Mouse (Mus musculus) heart, adult 18-20 months (tissue): ENCODE measurements around the gene Pacsin1. TPM values are rescaled to one million over a fixed set of nuclear protein-coding genes. Genes with fewer than 3 reads are reported as not detected.
A peak's percentile ranks its signal among the peaks of the same experiment; 100 is the strongest.
"Not testable (repeated sequence)": the region's sequence is repeated elsewhere in the genome, so short reads cannot be mapped to it uniquely, and the experiment has no call there.

Experiments
- DNase-seq, 2 experiments: peaks; one replicate each; pipeline ENCODE4 v3.0.0; 2021 to 2022; ENCODE audit warnings: mixed read lengths in 1 of 2
- total RNA-seq, 2 experiments: library from RNA; stranded (reverse); gene quantifications; 2 replicates each; pipeline ENCODE4 v1.2.3; 2021

Pacsin1 gene
- total RNA-seq, 2 experiments from 2014 or later = 0.25 to 0.67 TPM

DNA sequence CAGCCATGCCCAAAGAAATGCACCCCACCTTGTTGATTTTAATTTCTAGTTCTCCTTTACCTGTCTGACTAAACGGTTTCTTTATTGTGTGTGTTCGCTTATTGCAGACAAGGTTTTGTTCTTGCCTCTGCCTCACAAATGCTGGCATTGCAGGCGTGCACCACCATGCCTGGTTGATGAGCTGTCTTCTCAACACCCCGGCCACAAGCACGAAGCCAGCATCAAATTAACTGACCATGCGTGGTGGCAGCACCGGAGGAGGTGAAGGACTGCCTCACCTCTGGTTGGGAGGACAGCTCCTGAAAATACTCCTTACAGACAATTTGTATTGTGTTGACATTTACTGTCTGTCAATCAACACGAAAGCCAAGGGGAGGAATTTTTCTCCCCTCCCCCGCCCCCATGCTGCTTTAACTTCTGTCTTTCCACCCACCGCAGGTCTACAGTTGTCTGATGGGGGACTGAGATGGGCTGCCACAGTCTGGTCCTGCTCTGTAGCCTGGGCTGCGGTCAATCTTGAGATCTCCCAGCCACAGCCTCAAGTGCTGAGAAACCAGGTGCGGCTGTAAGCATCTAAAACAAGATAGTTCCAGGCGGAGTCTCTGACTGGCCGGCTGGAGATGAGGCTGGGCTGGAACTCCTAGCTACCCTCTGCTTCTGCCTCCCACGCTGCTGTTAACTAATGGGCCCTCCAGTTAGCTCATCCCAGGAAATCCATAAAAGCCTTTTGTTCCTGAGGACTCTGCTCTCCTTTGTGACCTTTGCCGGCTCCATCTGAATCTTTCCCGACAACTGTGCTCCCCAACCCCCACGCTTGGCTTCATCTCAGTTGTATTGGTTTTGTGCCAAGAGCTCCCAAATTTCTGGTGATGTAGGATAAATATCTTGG is 18.9 kb upstream of the Pacsin1 start, which contains the start of gene Rps10:
Rps10 (minus strand) TSS at position 538 of the 889 bp plus-strand sequence.
- DNase-seq = no peak

DNA sequence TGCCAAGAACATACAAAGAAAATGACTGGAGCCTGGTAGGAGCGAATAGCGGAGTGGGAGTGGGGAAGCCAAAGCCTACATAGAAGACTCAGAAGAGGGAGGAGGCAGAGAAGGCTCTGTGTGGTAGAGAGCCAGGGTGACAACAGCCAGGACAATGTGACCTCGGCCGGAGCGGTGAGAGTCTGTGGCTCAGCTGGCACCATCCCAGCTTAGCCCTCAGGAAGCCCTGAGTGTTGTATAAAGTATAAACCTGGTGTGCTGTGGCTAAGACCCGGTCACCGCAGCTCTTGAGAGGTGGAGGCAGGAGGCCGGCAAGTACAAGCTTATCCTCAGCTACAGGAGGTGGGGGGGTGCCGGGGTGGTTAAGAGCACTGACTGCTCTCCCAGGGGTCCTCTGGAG is 18.0 kb upstream of the Pacsin1 start:
- DNase-seq = no peak

DNA sequence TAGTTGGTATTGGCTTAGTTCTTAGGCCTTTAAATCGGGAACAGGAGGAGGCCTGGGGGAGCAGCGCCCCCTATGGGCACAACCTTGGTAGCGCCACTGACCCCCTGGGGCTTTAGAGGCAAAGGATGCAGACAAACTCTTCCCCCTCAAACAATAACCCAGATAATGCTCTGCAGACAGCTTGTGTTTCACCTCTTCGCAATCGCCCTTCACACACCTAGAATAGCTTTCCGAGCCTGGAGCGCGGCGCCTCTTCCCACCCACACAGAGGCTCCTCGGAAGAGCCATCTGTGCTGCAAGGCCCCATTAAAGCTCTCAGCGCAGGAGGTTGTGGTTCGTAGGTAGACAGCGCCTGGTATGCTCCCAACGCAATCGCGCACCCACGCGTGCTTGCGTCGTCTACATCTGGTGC is 16.4 kb upstream of the Pacsin1 start:
- no peak for DNase-seq

DNA sequence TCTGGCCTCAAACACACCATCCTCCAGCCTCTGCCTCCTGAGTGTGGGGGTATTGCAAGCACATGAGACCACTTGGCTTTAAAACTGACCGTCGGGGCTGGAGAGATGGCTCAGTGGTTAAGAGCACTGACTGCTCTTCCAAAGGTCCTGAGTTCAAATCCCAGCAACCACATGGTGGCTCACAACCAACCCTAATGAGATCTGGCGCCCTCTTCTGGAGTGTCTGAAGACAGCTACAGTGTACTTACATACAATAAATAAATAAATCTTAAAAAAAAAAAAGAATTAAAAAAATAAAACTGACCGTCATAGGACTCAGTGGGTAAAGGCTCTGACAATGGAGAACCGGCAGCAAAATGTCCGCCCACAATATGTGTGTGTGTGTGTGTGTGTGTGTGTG is 15.5 kb upstream of the Pacsin1 start:
- not testable (repeated sequence) for DNase-seq

DNA sequence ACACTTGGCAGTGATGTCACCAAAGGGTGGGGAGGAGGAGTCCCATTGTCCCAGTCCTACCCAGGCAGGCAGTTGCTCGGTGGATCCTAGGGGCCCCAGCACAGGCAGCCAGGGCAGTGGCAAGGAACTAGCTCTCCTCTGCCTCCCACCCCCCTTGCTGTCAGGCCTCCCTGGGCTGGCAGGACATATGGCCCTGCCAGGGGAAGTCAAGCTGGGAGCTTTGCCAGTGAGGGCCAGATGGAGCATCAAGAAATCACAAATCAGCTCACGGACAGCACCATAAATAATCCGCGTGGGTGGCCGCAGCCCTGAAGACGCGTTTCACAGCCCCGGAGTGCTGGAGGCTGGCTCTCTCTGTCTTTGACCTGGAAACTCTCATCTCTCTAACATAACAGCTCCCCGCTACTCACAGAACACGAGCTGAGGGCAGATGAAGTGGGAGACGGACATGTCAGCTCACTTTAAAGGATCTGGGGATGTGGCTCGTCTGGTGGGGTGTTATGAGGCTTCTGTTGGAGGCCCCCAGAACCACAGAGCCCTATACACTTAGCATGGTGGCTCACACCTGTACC is 12.7 kb upstream of the Pacsin1 start:
- peak in 1 of 2 experiments; percentile 42 for DNase-seq

DNA sequence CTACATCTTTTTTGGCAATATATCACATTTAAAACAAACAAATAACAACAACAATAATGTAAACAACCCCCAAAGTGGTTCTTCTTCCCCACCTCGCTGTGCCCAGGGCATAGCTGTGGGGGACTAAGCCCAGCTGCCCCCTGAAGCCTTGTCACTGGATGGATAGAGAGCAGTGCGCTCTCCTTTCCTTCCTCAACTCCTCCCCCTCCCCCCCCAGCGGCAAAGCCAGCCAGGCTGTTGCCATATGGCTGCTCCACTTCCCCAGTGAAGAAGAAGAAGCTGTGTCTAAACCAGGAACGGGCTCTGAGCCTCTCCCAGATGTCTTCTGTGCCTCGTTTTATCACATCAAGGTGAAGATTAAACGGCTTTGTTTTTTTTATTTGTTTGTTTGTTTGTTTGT is 12.2 kb upstream of the Pacsin1 start:
- no peak for DNase-seq

DNA sequence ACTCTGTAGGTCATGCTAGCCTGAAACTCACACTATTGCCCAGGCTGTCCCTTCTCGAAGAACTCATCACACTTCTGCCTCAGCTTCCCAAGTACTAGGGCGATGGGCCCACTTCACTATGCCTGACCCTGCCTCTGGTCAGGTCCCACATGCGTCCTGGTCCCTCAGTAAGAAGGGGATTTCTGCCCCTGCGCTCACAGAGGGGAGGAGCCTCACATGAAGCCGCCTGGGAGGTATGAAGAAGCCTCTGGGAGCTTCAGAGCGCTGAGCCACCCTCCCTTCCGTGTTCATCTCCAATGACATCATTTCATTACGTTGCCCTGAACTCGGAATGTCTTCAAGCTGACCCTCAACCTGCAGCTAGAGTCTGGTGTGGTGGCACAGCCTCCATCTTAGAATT is 11.6 kb upstream of the Pacsin1 start:
- DNase-seq = no peak

DNA sequence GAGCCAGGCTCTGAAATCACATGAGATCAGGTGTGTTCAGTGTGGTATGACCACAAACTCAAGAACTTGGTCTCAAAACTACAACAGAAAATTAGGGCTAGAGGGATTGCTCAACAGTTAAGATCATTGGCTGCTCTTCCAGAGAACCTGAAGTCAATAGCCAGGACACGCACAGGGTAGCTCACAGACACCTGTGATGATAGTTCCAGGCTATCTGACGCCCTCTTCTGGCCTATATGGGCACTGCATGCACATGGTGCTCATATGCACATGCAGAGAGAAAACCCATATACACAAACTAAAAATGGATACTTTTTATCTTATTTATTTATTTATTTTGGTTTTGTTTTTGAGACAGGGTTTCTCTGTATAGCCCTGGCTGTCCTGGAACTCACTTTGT is 10.7 kb upstream of the Pacsin1 start:
- no peak for DNase-seq

DNA sequence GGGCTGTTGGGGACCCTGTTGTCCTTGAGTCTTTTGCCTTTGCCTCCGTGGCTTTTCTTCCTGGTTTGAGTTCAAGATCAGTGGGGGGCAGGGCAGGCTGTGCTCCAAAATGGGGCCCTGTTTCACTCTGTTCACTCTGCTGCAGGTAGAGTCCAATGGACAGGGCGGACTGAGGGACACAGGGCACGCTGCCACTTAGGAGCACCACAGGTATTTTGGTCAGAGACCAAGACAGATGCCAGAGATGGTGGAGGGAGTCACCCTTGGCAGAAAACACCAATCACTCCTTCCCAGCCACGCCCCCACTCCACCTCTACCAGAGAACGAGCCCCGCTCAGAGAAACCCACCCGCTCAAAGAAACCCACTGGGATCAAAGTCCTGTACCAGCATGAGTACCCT is 9.5 kb upstream of the Pacsin1 start:
- DNase-seq = no peak

DNA sequence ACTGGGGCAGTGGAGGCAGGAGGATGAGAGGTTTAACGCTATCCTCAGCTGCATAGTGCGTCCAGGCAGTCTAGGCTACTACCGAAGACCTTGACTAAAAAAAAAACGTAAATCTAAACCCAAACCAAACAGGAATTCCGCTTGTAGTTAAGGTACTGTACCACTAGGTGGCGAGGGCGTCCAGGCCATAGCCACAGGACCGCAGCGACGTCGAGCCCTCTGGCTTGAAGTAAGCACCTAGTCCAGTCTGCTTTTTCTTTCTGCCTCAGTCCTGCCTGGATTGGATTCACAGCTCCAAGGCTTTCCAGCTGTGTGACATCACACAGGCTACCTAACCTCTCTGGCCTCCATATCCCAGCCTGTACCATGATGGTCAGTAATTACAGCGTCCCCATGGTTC is 5.1 kb upstream of the Pacsin1 start:
- peak; percentile 54 to 71 for DNase-seq

DNA sequence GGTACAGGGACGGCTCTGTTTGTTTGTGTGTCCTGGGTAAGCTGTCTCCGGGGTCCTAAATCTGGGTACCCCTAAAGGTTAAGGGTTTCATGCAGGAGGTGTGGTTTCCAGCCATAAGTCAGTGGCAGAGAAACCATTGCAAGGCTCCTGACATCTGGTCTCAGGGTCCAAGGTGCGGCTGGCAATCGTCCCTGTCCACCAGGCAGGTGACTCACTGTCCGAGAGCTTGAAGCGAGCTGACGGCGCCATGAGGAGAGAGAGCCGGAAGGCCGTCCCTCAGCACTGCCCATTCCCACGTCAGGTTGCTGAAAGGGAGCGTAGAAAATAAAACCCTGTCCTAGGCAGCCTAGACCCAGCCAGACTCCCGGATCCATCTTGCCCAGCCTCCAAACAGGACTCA is 4.7 kb upstream of the Pacsin1 start:
- no peak for DNase-seq

DNA sequence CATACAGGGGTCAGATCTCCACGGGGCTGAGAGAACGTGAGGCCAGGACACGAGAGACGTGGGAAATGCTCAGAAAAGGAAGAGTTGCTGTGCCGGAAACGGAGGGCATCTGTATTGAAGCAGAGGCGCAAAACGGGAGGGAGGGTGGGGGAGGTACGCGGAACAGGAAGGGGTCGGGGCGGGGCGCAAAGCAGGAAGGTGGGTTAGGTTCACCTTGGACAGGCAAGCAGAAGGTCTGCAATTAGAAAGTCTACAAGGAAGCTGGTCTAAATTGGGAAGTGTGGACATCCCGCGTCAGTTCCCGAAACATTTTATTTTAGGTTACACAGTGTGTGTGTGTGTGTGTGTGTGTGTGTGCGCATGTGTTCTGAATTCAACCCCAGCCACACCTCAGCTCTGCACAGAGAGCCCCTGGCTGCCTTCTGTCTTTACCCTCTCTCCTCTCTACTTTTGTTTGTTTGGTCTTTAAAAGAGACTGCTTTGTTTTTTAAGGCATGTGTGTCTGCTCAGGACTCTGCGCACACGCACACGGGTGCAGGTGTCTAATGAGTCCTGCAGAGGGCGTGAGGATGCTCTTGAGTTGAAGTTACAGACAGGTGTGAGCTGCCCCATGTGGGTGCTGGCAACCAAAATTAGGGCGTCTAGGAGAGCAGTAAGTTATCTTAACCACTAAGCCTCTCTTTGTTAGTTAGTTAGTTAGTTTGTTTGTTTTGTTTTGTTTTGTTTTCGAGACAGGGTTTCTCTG is 3.1 kb upstream of the Pacsin1 start:
- DNase-seq = no peak

DNA sequence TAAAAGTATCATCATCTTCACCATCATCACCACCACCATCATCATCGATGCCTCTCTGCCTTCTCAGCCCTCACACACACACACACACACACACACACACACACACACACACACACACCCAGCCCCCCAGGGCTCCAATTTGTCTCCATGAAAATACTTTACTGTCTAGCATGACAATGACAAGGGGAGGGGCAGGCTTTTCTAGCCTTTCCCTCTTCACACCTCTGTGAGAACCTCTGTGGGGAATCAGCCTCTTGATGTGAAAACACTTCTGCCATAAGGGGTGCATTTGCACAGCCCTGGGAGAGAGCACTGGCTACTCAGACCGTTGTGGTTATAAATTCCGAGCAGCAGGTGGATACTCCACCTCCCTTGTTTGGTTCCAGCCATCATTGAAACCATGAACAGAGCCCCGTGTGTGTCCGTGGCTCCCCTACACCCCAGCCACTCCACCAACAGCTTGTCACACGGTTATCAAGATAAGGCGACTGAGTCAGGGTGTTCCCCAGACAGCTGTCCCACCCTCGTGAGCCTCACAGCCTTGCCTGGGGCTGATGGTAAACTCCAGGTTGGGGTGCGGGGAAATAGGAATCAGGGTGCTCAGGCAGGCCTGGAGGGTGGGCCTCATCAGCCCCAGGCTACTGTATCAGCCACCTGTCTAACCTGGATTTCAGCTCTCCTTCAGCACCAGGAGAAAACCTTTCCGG is 1.9 kb upstream of the Pacsin1 start:
- DNase-seq = no peak

DNA sequence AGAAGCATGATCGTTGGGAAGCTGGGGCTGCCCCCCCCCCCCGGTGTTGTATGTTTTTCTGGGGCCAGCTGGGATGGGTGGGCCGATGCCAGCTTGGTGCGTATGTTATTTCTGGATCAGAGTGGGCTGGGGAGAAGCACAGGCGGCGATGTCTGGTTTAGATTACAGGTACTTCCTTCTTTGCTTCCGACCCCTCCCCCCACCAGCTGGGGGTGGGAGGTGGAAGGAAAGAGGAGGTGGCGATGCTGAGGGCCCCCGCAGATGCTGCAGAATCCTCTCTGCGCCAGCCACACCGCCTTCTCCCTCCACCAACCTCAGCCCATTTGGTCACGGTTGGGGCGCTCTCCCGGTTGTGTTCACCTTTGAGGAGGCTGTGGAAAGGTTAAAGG is 696 bp downstream of the Pacsin1 start:
- DNase-seq = no peak

DNA sequence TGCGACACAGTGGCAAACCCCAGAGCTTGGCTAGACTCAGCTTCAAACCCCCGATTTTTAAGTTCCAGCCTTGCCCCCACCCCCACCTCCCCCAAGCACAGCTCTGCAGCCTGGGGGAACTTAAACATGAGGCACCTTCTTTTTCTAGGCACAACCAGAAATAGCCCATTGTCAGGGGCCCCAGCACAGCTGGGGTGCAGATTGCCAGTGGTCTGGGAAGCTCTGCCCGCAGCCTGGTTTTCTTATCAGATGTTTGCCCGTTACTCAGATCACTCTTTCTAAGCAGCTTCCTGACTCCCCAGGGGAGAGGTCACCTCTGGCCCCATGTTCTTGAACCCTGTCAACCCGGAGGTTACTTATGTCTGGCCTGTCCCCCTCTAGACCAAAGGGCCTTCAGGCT is 1.1 kb downstream of the Pacsin1 start:
- DNase-seq = no peak

DNA sequence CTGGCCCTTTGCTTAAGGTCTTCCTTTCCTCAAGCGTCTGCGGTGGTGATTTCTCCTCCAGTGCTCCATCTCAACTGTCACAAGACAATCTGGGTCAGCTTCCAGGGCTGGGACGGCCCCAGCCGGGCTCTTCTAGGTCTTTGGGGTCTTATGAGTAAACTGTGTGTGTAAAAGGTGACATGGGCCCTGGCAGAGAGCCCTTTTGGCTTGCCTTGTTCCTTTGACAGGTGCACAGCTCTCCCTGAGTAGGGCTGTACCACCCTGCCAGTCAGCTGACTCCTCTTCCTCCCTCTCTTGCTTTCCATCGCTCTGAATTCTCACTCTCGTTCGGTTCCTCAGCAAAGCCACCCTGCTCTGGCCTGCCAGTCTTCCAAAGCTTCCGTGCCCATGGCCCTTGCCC is 1.8 kb downstream of the Pacsin1 start:
- DNase-seq = no peak

DNA sequence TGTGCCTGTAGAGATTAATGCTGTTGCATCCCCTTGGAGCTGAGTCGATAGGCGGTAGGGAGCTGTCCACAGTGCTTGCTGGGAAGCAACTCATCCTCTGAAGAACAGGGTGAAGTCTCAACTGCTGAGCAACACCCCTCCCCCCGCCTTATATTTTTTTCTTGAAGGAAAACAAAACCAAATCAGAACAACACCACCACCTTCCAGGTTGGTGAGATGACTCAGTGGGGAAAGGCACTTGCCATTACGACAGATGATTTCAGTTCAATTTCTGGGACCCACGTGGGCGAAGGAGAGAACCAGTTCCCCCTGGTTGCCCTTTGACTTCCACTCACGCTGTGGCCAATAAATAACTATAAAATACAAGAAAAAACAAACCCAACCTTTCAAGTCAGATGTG is 3.5 kb downstream of the Pacsin1 start:
- DNase-seq = no peak

DNA sequence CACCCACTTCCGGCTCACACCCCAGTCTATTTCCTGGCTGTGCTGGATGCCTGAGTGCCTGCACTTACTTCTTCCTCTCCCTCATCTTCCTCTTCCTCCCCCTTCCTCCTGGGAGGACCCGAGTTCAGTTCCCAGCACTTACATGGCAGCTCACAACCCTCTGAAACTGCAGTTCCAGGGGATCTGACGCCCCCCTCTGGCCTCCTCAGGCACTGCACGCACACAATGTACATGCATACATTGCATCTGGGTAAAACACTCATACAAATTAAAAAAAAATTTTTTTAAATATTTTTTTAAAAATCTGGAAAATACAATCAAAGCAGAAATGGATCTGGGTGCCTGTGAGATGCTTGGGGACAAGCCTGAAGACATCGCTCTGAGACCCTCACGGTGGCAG is 16.4 kb downstream of the Pacsin1 start:
- no peak for DNase-seq

DNA sequence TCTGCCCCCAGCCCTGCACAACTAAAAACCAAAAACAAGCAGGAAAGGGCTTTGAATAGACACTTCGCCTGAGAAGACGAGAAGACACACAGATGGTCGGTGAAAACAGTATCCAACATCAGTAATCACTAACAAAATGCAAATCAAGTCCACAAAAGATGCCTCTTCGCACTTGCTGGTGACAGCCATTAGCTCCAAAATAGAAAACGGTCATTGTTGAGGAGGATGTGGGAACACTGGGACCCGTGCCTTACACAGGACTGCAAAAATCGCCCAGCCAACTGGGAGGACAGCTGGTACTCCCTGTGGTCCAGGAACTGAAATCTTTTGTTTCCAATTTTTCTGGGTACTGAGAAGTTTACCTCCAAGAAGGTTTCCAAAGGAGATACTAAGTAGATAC is 18.6 kb downstream of the Pacsin1 start:
- no peak for DNase-seq

DNA sequence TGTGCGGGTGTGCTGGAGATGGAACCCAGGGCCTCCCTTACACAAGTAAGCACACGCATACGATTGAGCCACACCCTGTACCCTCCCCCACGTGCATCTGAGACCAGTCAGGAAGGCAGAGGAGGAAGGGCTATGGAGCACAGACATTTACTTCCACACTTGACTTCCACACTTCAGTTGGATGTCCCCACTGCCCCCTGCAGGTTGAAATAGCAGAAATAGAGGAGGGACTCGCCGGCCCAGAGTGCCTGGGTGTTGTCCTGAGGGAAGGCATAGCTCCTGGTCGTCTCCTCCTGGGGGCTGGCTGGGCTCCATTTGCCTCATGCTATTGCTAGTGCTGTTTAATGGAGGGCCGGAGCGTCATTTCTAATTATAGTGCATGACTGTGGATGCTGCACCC is 20.1 kb downstream of the Pacsin1 start:
- peak in 1 of 2 experiments; percentile 7 for DNase-seq

DNA sequence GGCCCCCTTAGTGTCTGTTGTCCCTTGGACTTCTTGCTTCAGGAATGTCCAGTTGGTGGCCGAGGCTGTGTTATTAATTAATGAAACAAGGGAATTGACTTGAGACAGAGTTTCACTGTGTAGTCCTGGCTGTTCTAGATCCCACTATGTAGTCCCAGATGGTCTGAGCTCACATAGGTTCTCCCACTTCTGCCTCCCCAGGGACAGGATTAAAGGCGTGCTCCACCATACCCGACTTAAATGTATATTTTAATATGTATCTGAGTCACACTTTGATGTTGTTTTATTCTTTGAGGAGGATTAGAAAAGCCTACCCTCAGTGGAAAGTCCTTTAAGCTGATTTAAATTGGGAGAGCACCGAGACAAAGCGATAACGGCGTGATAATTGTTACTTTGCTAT is 21.0 kb downstream of the Pacsin1 start:
- no peak for DNase-seq

DNA sequence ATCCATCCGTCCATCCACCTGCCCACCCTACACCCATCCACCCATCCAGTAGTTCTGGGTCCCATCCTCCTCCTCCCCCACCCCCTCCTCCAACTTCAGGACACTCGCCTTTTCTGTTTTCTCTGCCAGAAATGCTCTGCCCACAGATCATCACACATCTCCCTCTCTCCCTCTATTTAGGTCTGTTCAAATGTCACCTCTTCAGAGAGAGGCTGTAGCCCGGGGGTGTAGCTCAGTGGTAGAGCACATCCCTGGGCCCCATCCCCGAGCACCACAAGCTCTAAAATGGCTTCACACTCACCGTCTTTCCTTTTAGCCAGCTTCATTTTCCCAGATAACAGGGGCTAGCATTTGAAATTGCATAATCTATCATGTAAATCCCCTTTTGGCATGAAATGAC is 22.4 kb downstream of the Pacsin1 start:
- no peak for DNase-seq
